Mouse (Mus musculus): ENCODE measurements at regions not wholly inside any gene's neighbourhood (a gene's known extent, or its start where the extent isn't known, plus 50 kb on each side); places are given as distances from the start of the nearest gene placed in this dataset.

DNA sequence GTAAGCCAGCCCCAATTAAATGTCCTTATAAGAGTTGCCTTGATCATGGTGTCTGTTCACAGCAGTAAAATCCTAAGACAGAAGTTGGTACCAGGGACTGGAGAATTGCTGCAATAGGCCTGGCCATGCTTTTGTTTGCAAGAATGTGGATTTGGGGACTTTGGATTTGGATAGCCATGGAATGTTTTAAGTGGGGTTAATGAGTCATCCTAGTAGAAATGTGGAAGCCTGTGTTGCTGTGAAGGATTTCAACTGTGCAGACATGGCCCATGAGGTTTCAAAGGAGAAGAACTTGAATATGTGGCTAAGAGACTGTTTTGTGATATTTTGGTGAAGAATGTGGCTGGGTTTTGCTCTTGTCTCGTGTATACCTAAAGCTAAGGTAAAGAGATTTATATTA, 368.2 kb upstream of the Gli3 start:
- Histone ChIP-seq H3K4me2 (replicated peaks) (no peak overlapping the region), H3K36me3 (no peaks in the 10 kb centered on the region), H3K4me1 (no peaks in the 10 kb centered on the region), H3K4me3 (no peak overlapping the region), H3K9ac (no peak overlapping the region), H3K27me3 (replicated peaks) (no peaks in the 10 kb centered on the region), H3K9me3 (no peaks in the 10 kb centered on the region), H3K27ac (no peak overlapping the region)
- ATAC-seq (ENCODE audit: low FRiP score, low read depth), result no peak
- WGBS, result 74% methylated on average over 1 of the region's 1 CpGs

DNA sequence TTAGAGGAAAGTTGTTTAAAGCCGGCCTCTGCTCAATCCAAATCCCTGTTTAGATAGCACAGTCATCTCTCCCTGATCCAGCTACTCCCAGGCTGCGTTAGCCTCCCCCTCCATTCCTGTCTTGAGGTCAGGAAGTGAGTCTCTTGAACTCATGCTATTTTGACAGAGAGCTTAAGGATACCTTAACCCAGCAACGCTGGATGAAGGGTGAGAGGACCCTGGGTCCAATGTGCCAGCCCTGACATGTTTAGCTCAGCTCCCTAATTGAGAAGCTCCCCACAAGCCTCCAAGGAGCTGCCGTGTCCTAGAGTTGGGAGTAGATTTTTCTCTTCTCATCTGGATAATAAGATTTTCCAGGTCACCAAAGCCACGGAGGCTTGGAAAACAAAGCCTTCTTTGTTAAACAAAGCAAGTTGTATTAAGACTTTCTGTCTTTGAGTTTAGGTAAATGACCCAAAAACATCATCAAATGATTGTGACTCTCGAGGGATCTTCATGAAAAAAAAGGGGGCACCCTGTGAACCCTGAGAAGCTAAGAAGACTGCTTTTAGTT, 355.2 kb upstream of the Gli3 start:
- H3K4me1 ChIP-seq, result no peaks in the 10 kb centered on the region
- H3K4me2 ChIP-seq (replicated peaks), result no peak overlapping the region
- ATAC-seq (ENCODE audit: low FRiP score, low read depth), result no peak
- no peaks in the 10 kb centered on the region for H3K27me3 ChIP-seq (replicated peaks)
- no peaks in the 10 kb centered on the region for H3K36me3 ChIP-seq
- no peak overlapping the region for H3K9ac ChIP-seq
- peaks cover 3% of the 10 kb centered on the region; the same call in 1 of the 2 replicates for H3K9me3 ChIP-seq
- no peak overlapping the region for H3K27ac ChIP-seq
- 16% methylated on average over 6 of the region's 6 CpGs for WGBS
- H3K4me3 ChIP-seq, result no peak overlapping the region

DNA sequence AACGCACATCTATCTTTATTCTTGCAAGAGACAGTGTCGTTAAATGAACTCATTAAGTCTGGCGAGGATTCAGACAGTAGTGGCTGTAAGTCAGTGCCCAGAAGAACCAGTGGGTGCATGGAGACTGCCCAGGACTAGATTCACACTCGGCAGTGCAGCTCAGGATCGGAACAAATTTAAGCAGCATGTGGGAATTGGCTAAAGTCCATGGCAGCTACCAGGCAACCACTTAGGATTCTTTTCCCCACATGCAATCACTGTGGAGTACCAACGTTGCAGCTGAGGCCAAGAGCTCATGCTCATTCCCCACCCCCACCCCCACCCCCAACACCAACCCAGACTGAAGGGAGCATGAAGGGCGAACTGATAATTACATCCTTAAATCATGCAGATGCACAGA, 349.7 kb upstream of the Gli3 start:
- Histone ChIP-seq H3K27me3 (replicated peaks) (no peaks in the 10 kb centered on the region), H3K36me3 (no peaks in the 10 kb centered on the region), H3K4me3 (no peak overlapping the region), H3K4me1 (no peaks in the 10 kb centered on the region), H3K27ac (no peak overlapping the region), H3K9ac (no peak overlapping the region), H3K9me3 (no peaks in the 10 kb centered on the region), H3K4me2 (replicated peaks) (no peak overlapping the region)
- no peak for ATAC-seq (ENCODE audit: low FRiP score, low read depth)
- WGBS, result 81% methylated on average over 7 of the region's 7 CpGs

DNA sequence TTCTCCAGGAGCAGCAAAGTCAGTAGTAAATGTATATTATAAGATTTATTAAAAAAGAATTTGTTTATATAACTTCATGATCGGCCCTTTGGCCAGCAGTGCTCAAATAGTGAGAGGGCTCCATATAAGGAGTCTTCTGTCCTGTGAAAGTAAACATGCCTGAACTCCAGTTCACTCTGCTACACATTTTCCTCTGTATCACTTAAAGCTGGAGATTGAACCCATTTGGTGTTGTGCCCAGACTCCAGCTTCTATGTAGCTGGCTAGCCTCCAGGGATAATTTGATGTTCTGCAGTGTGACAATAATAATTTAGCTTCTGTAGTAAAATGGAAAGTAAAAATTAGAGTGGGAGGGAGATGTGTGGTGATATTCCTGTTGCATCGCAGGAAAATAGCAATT, 332.8 kb upstream of the Gli3 start:
- Histone ChIP-seq H3K4me1 (no peaks in the 10 kb centered on the region), H3K36me3 (no peaks in the 10 kb centered on the region), H3K27ac (no peak overlapping the region), H3K4me2 (replicated peaks) (no peak overlapping the region), H3K9me3 (no peaks in the 10 kb centered on the region), H3K4me3 (no peak overlapping the region), H3K27me3 (replicated peaks) (no peaks in the 10 kb centered on the region), H3K9ac (no peak overlapping the region)
- WGBS, result 85% methylated on average over 2 of the region's 2 CpGs
- ATAC-seq (ENCODE audit: low FRiP score, low read depth), result no peak

DNA sequence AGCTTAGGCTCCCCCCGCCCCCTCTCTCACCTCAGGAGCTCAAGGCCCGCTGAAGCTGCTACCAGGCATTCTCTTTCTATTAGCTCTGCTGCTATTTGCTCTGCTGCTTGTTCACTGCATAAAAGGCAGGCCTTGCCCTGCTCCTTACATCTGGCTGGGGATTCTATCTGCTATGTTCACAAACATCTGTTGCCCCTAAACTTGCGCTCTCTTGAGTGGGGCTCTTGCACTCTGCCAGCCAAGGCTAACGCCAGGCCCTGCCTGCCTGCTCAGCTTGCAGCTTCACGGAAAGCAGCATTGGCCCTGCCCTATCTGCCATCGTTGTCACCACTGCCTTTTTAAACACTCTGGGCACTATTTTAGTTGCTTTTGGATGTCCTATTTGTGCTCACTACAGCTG, 316.9 kb upstream of the Gli3 start:
- WGBS, result 60% methylated on average over 6 of the region's 6 CpGs
- no peak overlapping the region for H3K4me2 ChIP-seq (replicated peaks)
- H3K27me3 ChIP-seq (replicated peaks), result no peaks in the 10 kb centered on the region
- no peaks in the 10 kb centered on the region for H3K9me3 ChIP-seq
- H3K9ac ChIP-seq, result no peak overlapping the region
- H3K4me1 ChIP-seq, result no peaks in the 10 kb centered on the region; the same call in 1 of the 2 replicates
- no peak overlapping the region for H3K4me3 ChIP-seq
- no peak overlapping the region for H3K27ac ChIP-seq
- no peak for ATAC-seq (ENCODE audit: low FRiP score, low read depth)
- H3K36me3 ChIP-seq, result no peaks in the 10 kb centered on the region

DNA sequence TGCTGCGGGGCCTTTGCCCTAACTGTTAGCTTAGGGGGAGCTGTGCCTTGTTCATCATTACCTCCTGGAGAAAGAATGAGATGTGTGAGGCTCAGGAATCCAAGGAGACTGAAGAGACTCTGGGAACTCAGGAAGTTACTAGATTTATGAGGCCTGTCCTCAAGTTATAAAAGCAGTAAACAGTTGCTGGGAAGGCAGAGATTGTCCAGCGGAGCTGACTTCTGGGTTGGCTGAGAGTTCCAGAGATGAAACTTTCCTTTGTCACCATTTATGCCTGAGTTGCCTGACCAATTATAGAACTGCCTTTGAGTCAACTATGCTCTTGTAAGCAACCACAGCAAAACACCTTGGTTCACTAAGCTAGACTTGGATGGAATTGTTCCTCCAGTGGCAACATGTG, 282.1 kb upstream of the Gli3 start:
- ATAC-seq (ENCODE audit: low FRiP score, low read depth), result no peak
- H3K36me3 ChIP-seq, result no peaks in the 10 kb centered on the region
- H3K4me1 ChIP-seq, result peaks cover 11% of the 10 kb centered on the region
- H3K9me3 ChIP-seq, result no peaks in the 10 kb centered on the region
- H3K4me3 ChIP-seq, result no peak overlapping the region
- H3K27ac ChIP-seq, result no peak overlapping the region
- H3K4me2 ChIP-seq (replicated peaks), result no peak overlapping the region; the same call in 1 of the 2 replicates
- H3K27me3 ChIP-seq (replicated peaks), result no peaks in the 10 kb centered on the region
- 13% methylated on average over 2 of the region's 2 CpGs for WGBS
- H3K9ac ChIP-seq, result no peak overlapping the region

DNA sequence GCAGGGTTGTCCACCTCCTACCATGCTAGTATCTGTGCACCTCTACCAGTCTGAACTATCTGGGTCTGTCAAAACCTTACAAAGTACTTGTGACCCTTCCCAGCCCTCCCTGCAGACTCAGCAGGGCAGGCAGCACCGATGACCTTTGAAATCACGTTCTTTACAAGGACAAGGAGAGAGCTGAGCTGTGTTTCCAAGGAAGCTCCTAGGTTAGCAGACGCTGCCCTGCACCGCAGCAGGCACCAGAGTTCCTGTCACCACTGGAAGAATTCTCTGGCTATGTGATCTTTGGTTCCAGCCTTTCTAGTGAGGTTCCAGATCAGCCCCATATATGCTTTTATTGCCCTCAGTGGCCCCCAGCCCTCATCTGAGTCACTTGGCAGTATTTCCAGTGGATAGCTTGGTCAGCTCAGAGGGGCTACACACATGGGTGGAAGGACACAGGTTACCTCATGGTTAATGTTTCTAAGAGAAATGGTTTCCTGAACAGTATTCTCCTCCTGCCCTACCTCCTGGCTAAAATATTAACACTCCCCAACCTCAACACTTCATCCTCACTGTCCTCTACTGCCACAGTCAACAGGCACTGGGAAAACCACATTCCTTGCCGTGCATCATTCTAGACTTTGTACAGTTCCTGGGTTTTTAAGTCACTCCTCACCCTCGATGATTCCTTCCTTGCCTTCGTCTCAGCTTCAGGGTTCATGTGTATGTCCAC, 251.2 kb upstream of the Gli3 start:
- Histone ChIP-seq H3K9me3 (no peaks in the 10 kb centered on the region), H3K4me3 (no peak overlapping the region), H3K4me1 (no peaks in the 10 kb centered on the region), H3K27me3 (replicated peaks) (no peaks in the 10 kb centered on the region), H3K9ac (no peak overlapping the region), H3K4me2 (replicated peaks) (no peak overlapping the region), H3K36me3 (no peaks in the 10 kb centered on the region), H3K27ac (no peak overlapping the region)
- 84% methylated on average over 7 of the region's 7 CpGs for WGBS
- ATAC-seq (ENCODE audit: low FRiP score, low read depth), result no peak

DNA sequence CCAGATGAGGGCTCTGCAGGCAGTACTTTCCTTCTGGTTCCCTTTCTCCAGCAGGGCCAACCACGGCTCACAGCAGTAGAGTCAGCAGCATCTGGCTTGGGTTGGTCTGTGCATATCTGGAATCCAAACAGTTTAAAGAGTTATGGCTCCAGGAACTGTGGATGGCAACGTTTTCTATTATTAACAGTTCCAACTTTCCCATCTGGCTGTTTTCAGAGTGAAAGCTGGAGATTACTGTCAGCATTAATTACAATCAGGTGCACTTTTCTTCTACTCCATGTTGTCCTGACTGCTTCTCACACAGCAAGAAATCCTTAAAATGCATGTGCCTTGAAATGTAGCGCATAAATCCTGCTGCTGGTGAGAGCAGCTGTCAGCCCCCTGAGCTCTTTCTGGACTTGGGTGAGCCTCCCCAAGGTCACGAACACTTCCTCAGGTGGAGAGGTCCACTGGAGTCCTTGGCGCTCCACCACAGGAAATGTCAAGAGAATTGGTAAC, 250.6 kb upstream of the Gli3 start:
- no peak overlapping the region for H3K4me2 ChIP-seq (replicated peaks)
- no peak overlapping the region for H3K4me3 ChIP-seq
- ATAC-seq (ENCODE audit: low FRiP score, low read depth), result no peak
- H3K27ac ChIP-seq, result no peak overlapping the region
- H3K9me3 ChIP-seq, result no peaks in the 10 kb centered on the region
- no peaks in the 10 kb centered on the region for H3K27me3 ChIP-seq (replicated peaks)
- 64% methylated on average over 5 of the region's 5 CpGs for WGBS
- H3K36me3 ChIP-seq, result no peaks in the 10 kb centered on the region
- H3K4me1 ChIP-seq, result no peaks in the 10 kb centered on the region
- H3K9ac ChIP-seq, result no peak overlapping the region

DNA sequence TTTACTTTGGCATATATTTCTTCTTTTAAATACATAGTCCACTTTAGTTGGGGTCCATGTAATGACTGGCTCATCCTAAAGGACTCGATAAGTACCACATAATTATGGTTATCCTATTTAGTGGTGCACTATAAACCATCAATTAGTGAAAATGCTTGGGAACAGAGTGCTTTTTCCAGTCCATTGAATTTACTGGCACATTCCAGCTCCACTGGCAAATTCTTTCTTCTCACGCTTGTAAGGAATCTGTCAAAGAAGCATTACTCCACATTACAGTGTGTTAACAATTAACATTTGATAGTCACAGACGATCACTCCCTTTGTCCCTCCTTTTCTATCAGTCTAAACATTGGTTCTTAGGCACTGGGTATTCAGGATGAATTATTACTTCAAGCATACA, 241.7 kb upstream of the Gli3 start:
- 17% methylated on average over 3 of the region's 3 CpGs for WGBS

DNA sequence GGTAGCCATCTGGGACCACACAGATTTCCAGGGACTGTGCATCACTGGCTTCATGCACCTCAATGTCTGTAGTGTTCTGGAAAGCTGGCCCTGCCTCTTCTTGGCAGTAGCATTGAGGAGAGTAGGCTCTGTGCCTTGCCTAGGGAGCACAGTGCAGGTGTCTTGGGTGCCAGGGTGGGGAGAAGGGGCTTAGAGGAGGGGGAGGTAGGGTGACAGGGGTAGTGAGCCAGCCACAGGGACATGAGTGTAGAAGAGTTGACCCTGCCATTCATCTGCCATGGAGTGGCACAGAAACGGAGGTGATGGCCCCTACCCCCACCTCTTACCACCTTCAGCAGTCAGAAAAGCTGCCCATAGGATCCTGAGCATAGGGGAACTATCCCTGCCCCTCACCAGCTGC, 235.4 kb upstream of the Gli3 start:
- Histone ChIP-seq H3K9ac (no peak overlapping the region), H3K36me3 (no peaks in the 10 kb centered on the region), H3K27ac (no peak overlapping the region), H3K4me2 (replicated peaks) (no peak overlapping the region), H3K4me3 (no peak overlapping the region), H3K9me3 (no peaks in the 10 kb centered on the region), H3K4me1 (no peaks in the 10 kb centered on the region), H3K27me3 (replicated peaks) (no peaks in the 10 kb centered on the region)
- no peak for ATAC-seq (ENCODE audit: low FRiP score, low read depth)
- 63% methylated on average over 1 of the region's 1 CpGs for WGBS

More for the DNA sequence above, 241.7 kb upstream of the Gli3 start:
- H3K9me3 ChIP-seq, result 0 out of 2 replicates have a peak, but pooled peaks cover 5% of the 10 kb centered on the region
- peak; percentile 66; the same call in 1 of the 2 replicates for ATAC-seq (ENCODE audit: low FRiP score, low read depth)
- no peaks in the 10 kb centered on the region for H3K36me3 ChIP-seq
- H3K27ac ChIP-seq, result no peak overlapping the region
- H3K4me3 ChIP-seq, result no peak overlapping the region
- no peak overlapping the region for H3K4me2 ChIP-seq (replicated peaks)
- no peak overlapping the region for H3K9ac ChIP-seq
- no peaks in the 10 kb centered on the region for H3K27me3 ChIP-seq (replicated peaks)
- H3K4me1 ChIP-seq, result no peaks in the 10 kb centered on the region

Data from neural tube, embryonic 12.5 days (tissue).